Mouse (Mus musculus) kidney, embryonic 16.5 days (tissue): ENCODE measurements around the gene Rab26. TPM values are rescaled to one million over a fixed set of nuclear protein-coding genes. Genes with fewer than 3 reads are reported as not detected.
A peak's percentile ranks its signal among the peaks of the same experiment; 100 is the strongest.

ENCODE experiments used
- ATAC-seq: fragments of 200-750 bp; cut with Nextera tagmentation; 2 replicates; pipeline ENCODE4 v1.8.0; 2017; ENCODE audit warnings: moderate TSS enrichment; ENCODE audit not compliant: low FRiP score, low TSS enrichment
- H3K27ac ChIP-seq: fragments of 300-500 bp; sonication (generic); 2 replicates; pipeline ENCODE4 v1.5.1; 2014; ENCODE audit warnings: low read length
- H3K27me3 ChIP-seq: fragments of 300-500 bp; sonication (generic); 2 replicates; pipeline ENCODE4 v1.6.1; 2014; ENCODE audit warnings: low read length, control low read depth, mixed read lengths; ENCODE audit not compliant: insufficient read depth
- H3K36me3 ChIP-seq: fragments of 300-500 bp; sonication (generic); 2 replicates; pipeline ENCODE4 v1.6.1; 2014; ENCODE audit warnings: low read length, control low read depth, mixed read lengths; ENCODE audit not compliant: insufficient read depth
- H3K4me1 ChIP-seq: fragments of 300-500 bp; sonication (generic); 2 replicates; pipeline ENCODE4 v1.6.1; 2014; ENCODE audit warnings: low read length, control low read depth, mixed read lengths; ENCODE audit not compliant: insufficient read depth
- H3K4me2 ChIP-seq: fragments of 300-500 bp; sonication (generic); replicated peaks from 2 replicates; pipeline ENCODE4 v1.6.1; 2014; ENCODE audit warnings: low read depth, low read length
- H3K4me3 ChIP-seq: fragments of 300-500 bp; sonication (generic); 2 replicates; pipeline ENCODE4 v1.5.1; 2014; ENCODE audit warnings: mild to moderate bottlenecking, low read length
- H3K9ac ChIP-seq: fragments of 300-500 bp; sonication (generic); replicated peaks from 2 replicates; pipeline ENCODE4 v1.6.1; 2014; ENCODE audit warnings: low read length
- H3K9me3 ChIP-seq: fragments of 300-500 bp; sonication (generic); 2 replicates; pipeline ENCODE4 v1.6.1; 2016; ENCODE audit warnings: low read length, control low read depth
- WGBS: fragments of 180-500 bp; shearing (Covaris S2); extraction: QIAGEN DNeasy Blood & Tissue Kit; methylation state at CpG from one replicate; pipeline ENCODE4 v1.1.7; 2014; 5-methylcytosine and 5-hydroxymethylcytosine counted together
- polyA plus RNA-seq: library from polyadenylated mRNA; unstranded; fragments of >200 nt; fragmentation: Nextera tagmentation; extraction: Ambion mirVana; gene quantifications from 2 replicates; pipeline ENCODE4 v1.2.1, GENCODE M21; 2015

Gene Rab26
- polyA plus RNA-seq, 1 experiment from 2014 or later: 2.8 TPM

- no peak overlapping the region for H3K4me3 ChIP-seq
- WGBS: 93% methylated on average over 10 of the region's 10 CpGs
- no peak overlapping the region for H3K27ac ChIP-seq
- ATAC-seq: no peak
- H3K27me3 ChIP-seq: no peaks in the 10 kb centered on the region
- H3K9ac ChIP-seq: no peak overlapping the region
- H3K9me3 ChIP-seq: no peaks in the 10 kb centered on the region
- no peak overlapping the region for H3K4me2 ChIP-seq
- H3K36me3 ChIP-seq: peaks cover 9% of the 10 kb centered on the region
- H3K4me1 ChIP-seq: 0 out of 2 replicates have a peak, but pooled peaks cover 4% of the 10 kb centered on the region
Measured at GRCm38 (mm10) chr17:24504085-24504484, 29.9 kb downstream of the Rab26 start.

GRCm38 (mm10) chr17:24502208-24502607, 31.8 kb downstream of the Rab26 start:
- Histone ChIP-seq H3K36me3 (no peaks in the 10 kb centered on the region), H3K4me1 (0 out of 2 replicates have a peak, but pooled peaks cover 4% of the 10 kb centered on the region), H3K9me3 (no peaks in the 10 kb centered on the region), H3K4me2 (no peak overlapping the region), H3K27ac (no peak overlapping the region), H3K27me3 (no peaks in the 10 kb centered on the region), H3K4me3 (no peak overlapping the region), H3K9ac (no peak overlapping the region)
- no peak for ATAC-seq
- WGBS: 39% methylated on average over 11 of the region's 11 CpGs

- H3K4me2 ChIP-seq: no peak overlapping the region
- no peaks in the 10 kb centered on the region for H3K9me3 ChIP-seq
- 93% methylated on average over 1 of the region's 1 CpGs for WGBS
- ATAC-seq: no peak
- H3K27me3 ChIP-seq: no peaks in the 10 kb centered on the region
- no peak overlapping the region for H3K4me3 ChIP-seq
- H3K4me1 ChIP-seq: no peaks in the 10 kb centered on the region
- no peak overlapping the region for H3K9ac ChIP-seq
- no peaks in the 10 kb centered on the region for H3K36me3 ChIP-seq
- H3K27ac ChIP-seq: no peak overlapping the region
Measured at GRCm38 (mm10) chr17:24496026-24496425, 38.0 kb downstream of the Rab26 start.

- Histone ChIP-seq H3K9ac (no peak overlapping the region), H3K4me3 (no peak overlapping the region), H3K36me3 (no peaks in the 10 kb centered on the region), H3K4me2 (no peak overlapping the region), H3K9me3 (no peaks in the 10 kb centered on the region), H3K27ac (no peak overlapping the region), H3K4me1 (no peaks in the 10 kb centered on the region), H3K27me3 (no peaks in the 10 kb centered on the region; the same call in 1 of the 2 replicates)
- 74% methylated on average over 3 of the region's 3 CpGs for WGBS
- ATAC-seq: no peak
Measured at GRCm38 (mm10) chr17:24495443-24495842, 38.6 kb downstream of the Rab26 start.

- Histone ChIP-seq H3K4me2 (no peak overlapping the region), H3K27ac (no peak overlapping the region), H3K36me3 (no peaks in the 10 kb centered on the region), H3K4me1 (no peaks in the 10 kb centered on the region), H3K9me3 (no peaks in the 10 kb centered on the region), H3K27me3 (peaks cover 6% of the 10 kb centered on the region), H3K4me3 (no peak overlapping the region), H3K9ac (no peak overlapping the region)
- no peak for ATAC-seq
- 46% methylated on average over 2 of the region's 2 CpGs for WGBS
Measured at GRCm38 (mm10) chr17:24494627-24495335, 39.2 kb downstream of the Rab26 start.

GRCm38 (mm10) chr17:24490399-24490798, 43.6 kb downstream of the Rab26 start:
- Histone ChIP-seq H3K36me3 (no peaks in the 10 kb centered on the region), H3K4me3 (no peak overlapping the region), H3K9me3 (no peaks in the 10 kb centered on the region), H3K4me1 (peaks cover 8% of the 10 kb centered on the region), H3K9ac (no peak overlapping the region), H3K4me2 (no peak overlapping the region), H3K27me3 (peaks cover 24% of the 10 kb centered on the region), H3K27ac (no peak overlapping the region)
- WGBS: 70% methylated on average over 4 of the region's 4 CpGs
- ATAC-seq: no peak

- peaks cover 8% of the 10 kb centered on the region for H3K4me1 ChIP-seq
- no peaks in the 10 kb centered on the region for H3K36me3 ChIP-seq
- H3K9ac ChIP-seq: peak overlapping the region; percentile 80
- WGBS: 19% methylated on average over 19 of the region's 19 CpGs
- H3K4me2 ChIP-seq: peak overlapping the region; percentile 98
- H3K9me3 ChIP-seq: no peaks in the 10 kb centered on the region
- 0 out of 2 replicates have a peak, but pooled peaks have one; percentile 7 for ATAC-seq
- peak overlapping the region; percentile 71 for H3K4me3 ChIP-seq
- H3K27me3 ChIP-seq: peaks cover 24% of the 10 kb centered on the region
- H3K27ac ChIP-seq: no peak overlapping the region
Measured at GRCm38 (mm10) chr17:24489265-24490030, 44.6 kb downstream of the Rab26 start.

- Histone ChIP-seq H3K36me3 (no peaks in the 10 kb centered on the region), H3K4me2 (peak overlapping the region; percentile 98), H3K9ac (peak overlapping the region; percentile 80), H3K27ac (no peak overlapping the region), H3K4me3 (peak overlapping the region; percentile 71), H3K4me1 (peaks cover 8% of the 10 kb centered on the region), H3K27me3 (peaks cover 24% of the 10 kb centered on the region), H3K9me3 (no peaks in the 10 kb centered on the region)
- WGBS: under 1% methylated on average over 61 of the region's 81 CpGs
- peak; percentile 74 for ATAC-seq
Measured at GRCm38 (mm10) chr17:24488662-24489264, 45.2 kb downstream of the Rab26 start.

- no peaks in the 10 kb centered on the region for H3K36me3 ChIP-seq
Measured at GRCm38 (mm10) chr17:24488186-24488661, 45.8 kb downstream of the Rab26 start, which contains the start of gene Caskin1. TSS of gene Caskin1 (plus strand) at chr17:24488601.

More at GRCm38 (mm10) chr17:24488186-24488661, 45.8 kb downstream of the Rab26 start, which contains the start of gene Caskin1:
- Histone ChIP-seq H3K4me3 (peak within 1 kb of the TSS; percentile 71), H3K9ac (peak within 1 kb of the TSS; percentile 80), H3K27me3 (peaks cover 24% of the 10 kb centered on the region), H3K4me1 (peaks cover 8% of the 10 kb centered on the region), H3K4me2 (peak within 1 kb of the TSS; percentile 98), H3K27ac (no peak within 1 kb of the TSS), H3K9me3 (no peaks in the 10 kb centered on the region)
- ATAC-seq: peak; percentile 68
- 1% methylated on average over 44 of the region's 45 CpGs for WGBS
